Mouse (Mus musculus) heart, postnatal 0 days (tissue): ENCODE results near the gene Pigm. TPM values are rescaled to one million over a fixed set of nuclear protein-coding genes. Genes with fewer than 3 reads are reported as not detected.

Experiments
- ATAC-seq: fragments of 200-750 bp; cut with Nextera tagmentation; 2 replicates; pipeline ENCODE4 v1.8.0; 2017; ENCODE audit warnings: low read depth, moderate number of reproducible peaks, moderate library complexity; ENCODE audit not compliant: insufficient read depth
- DNase-seq: peaks from one replicate; pipeline ENCODE4 v3.0.0-alpha.2; 2016; ENCODE audit warnings: low spot score
- H3K27ac ChIP-seq: fragments of 300-500 bp; sonication (generic); 2 replicates; pipeline ENCODE4 v1.5.1; 2014; ENCODE audit warnings: low read depth, mild to moderate bottlenecking
- H3K27me3 ChIP-seq: fragments of 300-500 bp; sonication (generic); 2 replicates; pipeline ENCODE4 v1.6.1; 2014; ENCODE audit warnings: low read length, mixed read lengths; ENCODE audit not compliant: control insufficient read depth, insufficient read depth
- H3K36me3 ChIP-seq: fragments of 300-500 bp; sonication (generic); replicated peaks from 2 replicates; pipeline ENCODE4 v1.6.1; 2014; ENCODE audit warnings: low read length, mixed read lengths; ENCODE audit not compliant: control insufficient read depth, insufficient read depth
- H3K4me1 ChIP-seq: fragments of 300-500 bp; sonication (generic); 2 replicates; pipeline ENCODE4 v1.6.1; 2014; ENCODE audit warnings: antibody characterized with exemption; ENCODE audit not compliant: control insufficient read depth, insufficient read depth
- H3K4me2 ChIP-seq: fragments of 300-500 bp; sonication (generic); 2 replicates; pipeline ENCODE4 v1.6.1; 2014; ENCODE audit warnings: low read depth, mild to moderate bottlenecking, low read length, moderate library complexity
- H3K4me3 ChIP-seq: fragments of 300-500 bp; sonication (generic); 2 replicates; pipeline ENCODE4 v1.5.1; 2014; ENCODE audit warnings: low read depth, low read length
- H3K9ac ChIP-seq: fragments of 300-500 bp; sonication (generic); replicated peaks from 2 replicates; pipeline ENCODE4 v1.6.1; 2014; ENCODE audit warnings: low read depth, low read length, mixed read lengths
- H3K9me3 ChIP-seq: fragments of 300-500 bp; sonication (generic); replicated peaks from 2 replicates; pipeline ENCODE4 v1.6.1; 2016; ENCODE audit warnings: low read length; ENCODE audit not compliant: control insufficient read depth
- CTCF ChIP-seq: IDR thresholded peaks from 2 replicates; pipeline ENCODE4 v1.5.1; 2016; ENCODE audit warnings: antibody characterized with exemption, control low read depth, low read depth
- EP300 ChIP-seq: IDR thresholded peaks from 2 replicates; pipeline ENCODE4 v1.6.1; 2016; ENCODE audit warnings: antibody characterized with exemption, low read depth
- WGBS: fragments of 180-500 bp; shearing (Covaris S2); extraction: QIAGEN DNeasy Blood & Tissue Kit; methylation state at CpG from one replicate; pipeline ENCODE4 v1.1.7; 2014; 5-methylcytosine and 5-hydroxymethylcytosine counted together
- polyA plus RNA-seq: library from polyadenylated mRNA; unstranded; fragments of >200 nt; fragmentation: Nextera tagmentation; extraction: Ambion mirVana; gene quantifications from 2 replicates; pipeline ENCODE4 v1.2.1, GENCODE M21; 2015
- total RNA-seq: library from RNA; depleted of rRNA; stranded (reverse); fragments of >200 nt; gene quantifications from 2 replicates; pipeline ENCODE4 v1.2.3, GENCODE M21; 2014; ENCODE audit warnings: low replicate concordance

Pigm gene
- total and polyA plus RNA-seq, 2 experiments from 2014 or later, result 2.2 to 13.8 TPM

DNA sequence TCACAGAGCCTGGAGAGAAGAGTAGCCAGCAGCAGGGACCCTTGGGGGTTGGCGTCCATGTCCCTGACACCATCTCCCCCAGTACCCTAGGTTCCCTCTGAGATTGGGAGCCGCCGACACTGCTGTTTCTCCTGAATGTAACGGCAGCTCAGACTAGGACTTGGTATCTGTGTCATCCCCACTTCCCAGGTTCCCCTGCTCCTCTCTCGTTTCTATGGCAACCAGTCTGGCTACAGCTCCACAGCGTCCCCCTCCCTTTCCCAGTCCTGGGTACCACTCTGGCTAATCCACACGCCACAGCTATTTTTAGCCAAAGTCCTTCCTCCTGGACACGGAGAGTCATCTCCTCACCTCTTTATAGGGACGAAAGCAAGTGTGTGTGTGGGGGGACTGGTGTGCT is 47.2 kb upstream of the Pigm start, which contains the start of gene Kcnj9:
Gene Kcnj9, minus strand, starts transcription at position 188 of the 400 bp plus-strand sequence.
- DNase-seq, result no peak
- Histone ChIP-seq H3K4me3 (no peak within 1 kb of the TSS), H3K27ac (no peak within 1 kb of the TSS), H3K4me1 (0 out of 2 replicates have a peak, but pooled peaks cover 3% of the 10 kb centered on the region), H3K4me2 (no peak within 1 kb of the TSS), H3K27me3 (peaks cover 65% of the 10 kb centered on the region), H3K9ac (no peak within 1 kb of the TSS), H3K36me3 (no peaks in the 10 kb centered on the region), H3K9me3 (no peaks in the 10 kb centered on the region)
- TF ChIP-seq EP300 (no peak), CTCF (no peak)
- WGBS, result 21% methylated on average over 9 of the region's 9 CpGs
- ATAC-seq, result no peak

GRCm38 (mm10) chr1:172329616-172330015 is 46.7 kb upstream of the Pigm start:
- WGBS, result 66% methylated on average over 6 of the region's 6 CpGs

GRCm38 (mm10) chr1:172331422-172331947 is 44.9 kb upstream of the Pigm start:
- H3K27ac ChIP-seq, result no peak overlapping the region
- TF ChIP-seq CTCF (no peak), EP300 (no peak)
- no peak overlapping the region for H3K4me2 ChIP-seq
- no peaks in the 10 kb centered on the region for H3K9me3 ChIP-seq
- no peaks in the 10 kb centered on the region for H3K36me3 ChIP-seq
- peaks cover 64% of the 10 kb centered on the region for H3K27me3 ChIP-seq
- DNase-seq (no peak), ATAC-seq (no peak)
- H3K4me1 ChIP-seq, result no peaks in the 10 kb centered on the region
- WGBS, result 72% methylated on average over 8 of the region's 8 CpGs
- no peak overlapping the region for H3K9ac ChIP-seq
- no peak overlapping the region for H3K4me3 ChIP-seq

More at GRCm38 (mm10) chr1:172329616-172330015, 46.7 kb upstream of the Pigm start:
- TF ChIP-seq CTCF (no peak), EP300 (no peak)
- Histone ChIP-seq H3K4me1 (0 out of 2 replicates have a peak, but pooled peaks cover 3% of the 10 kb centered on the region), H3K27me3 (peaks cover 65% of the 10 kb centered on the region), H3K9ac (no peak overlapping the region), H3K9me3 (no peaks in the 10 kb centered on the region), H3K4me3 (no peak overlapping the region), H3K36me3 (no peaks in the 10 kb centered on the region), H3K4me2 (no peak overlapping the region), H3K27ac (no peak overlapping the region)
- DNase-seq, result no peak
- no peak for ATAC-seq

DNA sequence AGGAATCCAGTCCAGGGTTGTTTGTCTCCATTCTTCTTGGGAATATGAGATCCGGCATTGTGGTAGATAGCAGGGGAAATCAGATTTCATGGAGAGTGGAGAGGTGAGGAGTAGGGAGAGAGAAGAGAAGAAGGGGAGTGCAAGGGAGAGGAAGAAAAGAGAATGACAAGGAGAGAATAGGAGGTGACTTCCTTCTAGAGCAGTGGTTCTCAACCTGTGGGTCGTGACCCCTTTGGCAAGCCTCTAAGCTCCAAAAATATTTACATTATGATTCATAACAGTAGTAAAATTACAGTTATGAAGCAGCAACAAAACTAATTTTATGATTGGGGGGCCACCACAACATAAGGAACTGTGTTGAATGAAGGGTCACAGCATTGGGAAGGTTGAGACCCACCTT is 43.4 kb upstream of the Pigm start:
- no peak overlapping the region for H3K4me2 ChIP-seq
- no peak overlapping the region for H3K27ac ChIP-seq
- ATAC-seq (no peak), DNase-seq (no peak)
- H3K4me3 ChIP-seq, result no peak overlapping the region
- TF ChIP-seq CTCF (no peak), EP300 (no peak)
- no peaks in the 10 kb centered on the region for H3K4me1 ChIP-seq
- H3K27me3 ChIP-seq, result peaks cover 58% of the 10 kb centered on the region
- no peaks in the 10 kb centered on the region for H3K36me3 ChIP-seq
- no peaks in the 10 kb centered on the region for H3K9me3 ChIP-seq
- whole genome bisulfite sequencing, result 59% methylated on average over 2 of the region's 2 CpGs
- H3K9ac ChIP-seq, result no peak overlapping the region

DNA sequence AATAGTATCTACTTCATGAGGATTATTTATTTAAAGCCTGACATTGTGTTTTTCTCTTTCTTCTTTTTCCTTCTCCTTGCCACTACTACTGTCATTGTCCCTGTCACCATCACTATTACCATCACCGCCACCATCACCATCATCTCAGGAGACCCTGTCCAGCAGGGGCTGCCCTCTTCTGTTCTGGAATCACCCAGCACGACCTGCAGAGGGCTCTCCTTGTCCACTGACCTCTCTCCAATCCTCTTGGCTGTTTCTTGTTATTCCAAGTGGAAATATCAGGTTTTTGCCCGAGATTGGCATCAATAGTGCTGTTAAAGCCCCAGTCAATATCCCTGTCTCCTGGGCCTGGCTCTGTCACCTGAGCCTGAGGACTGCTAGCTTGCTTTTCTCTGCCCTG is 42.8 kb upstream of the Pigm start:
- Histone ChIP-seq H3K4me3 (no peak overlapping the region), H3K27me3 (peaks cover 55% of the 10 kb centered on the region), H3K4me2 (no peak overlapping the region), H3K4me1 (no peaks in the 10 kb centered on the region), H3K9me3 (no peaks in the 10 kb centered on the region), H3K36me3 (no peaks in the 10 kb centered on the region), H3K9ac (no peak overlapping the region), H3K27ac (no peak overlapping the region)
- no peak for ATAC-seq
- WGBS, result 22% methylated on average over 3 of the region's 3 CpGs
- no peak for DNase-seq
- TF ChIP-seq EP300 (no peak), CTCF (peak; percentile 36)

GRCm38 (mm10) chr1:172335804-172336203 is 40.5 kb upstream of the Pigm start:
- peaks cover 4% of the 10 kb centered on the region for H3K4me1 ChIP-seq
- 63% methylated on average over 15 of the region's 15 CpGs for WGBS
- no peak overlapping the region for H3K9ac ChIP-seq
- H3K9me3 ChIP-seq, result no peaks in the 10 kb centered on the region
- TF ChIP-seq CTCF, result no peak
- no peak for TF ChIP-seq EP300
- H3K4me3 ChIP-seq, result no peak overlapping the region
- no peaks in the 10 kb centered on the region for H3K36me3 ChIP-seq
- ATAC-seq (no peak), DNase-seq (no peak)
- H3K27ac ChIP-seq, result no peak overlapping the region
- peaks cover 50% of the 10 kb centered on the region for H3K27me3 ChIP-seq
- no peak overlapping the region for H3K4me2 ChIP-seq
